Mouse (Mus musculus): ENCODE measurements around the gene Rhob. TPM values are rescaled to one million over a fixed set of nuclear protein-coding genes. Genes with fewer than 3 reads are reported as not detected.

The Rhob gene
- polyA plus RNA-seq, 1 experiment from 2014 or later, result 45.3 TPM

DNA sequence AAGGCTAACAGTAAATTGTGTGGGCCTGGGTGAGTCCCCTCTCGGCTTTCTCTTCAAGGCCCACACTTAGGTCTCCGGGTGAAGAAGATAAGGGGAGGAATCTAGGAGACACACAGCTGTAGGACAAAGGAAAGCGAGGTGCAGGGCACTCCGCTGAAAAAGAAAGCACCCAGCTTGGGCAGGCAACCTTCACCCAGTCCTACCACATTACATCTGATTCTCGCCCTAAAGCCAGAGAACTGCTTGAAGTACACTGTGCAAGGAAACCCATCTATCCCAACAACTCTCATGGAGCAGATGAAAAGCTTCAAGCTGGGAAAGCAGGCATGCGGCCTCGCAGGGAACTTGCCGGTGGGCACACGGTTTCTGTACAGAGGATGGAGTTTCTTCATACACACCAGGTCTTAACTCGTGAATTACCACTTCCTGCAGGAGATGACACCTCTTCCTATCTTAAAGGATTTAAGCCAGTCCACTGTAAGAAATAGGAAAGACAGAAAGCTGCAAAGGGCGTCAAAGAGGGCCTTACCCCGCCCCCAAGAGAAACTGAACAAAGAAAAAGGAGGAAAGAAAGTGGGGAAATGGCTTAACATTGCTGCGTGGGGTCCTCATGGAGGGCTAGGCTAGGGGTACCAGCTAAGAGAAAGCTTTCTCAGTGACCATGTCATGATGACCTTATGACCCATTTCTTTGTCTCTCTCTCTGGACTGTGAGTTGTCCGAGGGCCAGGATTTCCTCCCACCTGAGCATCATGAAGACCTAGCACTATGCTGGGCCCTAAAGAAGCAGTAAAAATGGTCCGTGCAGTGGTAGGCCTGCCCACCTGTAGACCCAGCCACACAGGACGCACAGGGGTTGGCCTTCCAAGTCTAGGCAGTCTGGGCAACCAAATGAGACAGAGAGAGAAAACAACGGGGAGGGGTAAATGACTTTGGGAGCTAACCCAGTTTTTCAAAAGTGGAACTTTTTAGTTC is 1.1 kb upstream of the Rhob start:
- Histone ChIP-seq H3K27me3 (ENCODE audit: control insufficient read depth, insufficient read depth, low read length) (no peaks in the 10 kb centered on the region), H3K9ac (replicated peaks; ENCODE audit: low read length) (peak overlapping the region; percentile 77), H3K4me3 (ENCODE audit: low read depth, low read length) (peak overlapping the region; percentile 84), H3K9me3 (replicated peaks; ENCODE audit: control insufficient read depth, low read length) (no peaks in the 10 kb centered on the region), H3K4me2 (ENCODE audit: low read depth, low read length) (peak overlapping the region; percentile 93), H3K36me3 (replicated peaks; ENCODE audit: control insufficient read depth, insufficient read depth, low read depth, low read length) (no peaks in the 10 kb centered on the region), H3K27ac (replicated peaks; ENCODE audit: low read depth, low read length) (peak overlapping the region; percentile 96), H3K4me1 (ENCODE audit: control insufficient read depth, insufficient read depth, low read length) (no peaks in the 10 kb centered on the region)
- ATAC-seq (replicated peaks; ENCODE audit: insufficient number of reproducible peaks, low FRiP score, low TSS enrichment, low read depth) (no peak), DNase-seq (ENCODE audit: low spot score) (no peak)
- 51% methylated on average over 17 of the region's 17 CpGs for whole genome bisulfite sequencing

DNA sequence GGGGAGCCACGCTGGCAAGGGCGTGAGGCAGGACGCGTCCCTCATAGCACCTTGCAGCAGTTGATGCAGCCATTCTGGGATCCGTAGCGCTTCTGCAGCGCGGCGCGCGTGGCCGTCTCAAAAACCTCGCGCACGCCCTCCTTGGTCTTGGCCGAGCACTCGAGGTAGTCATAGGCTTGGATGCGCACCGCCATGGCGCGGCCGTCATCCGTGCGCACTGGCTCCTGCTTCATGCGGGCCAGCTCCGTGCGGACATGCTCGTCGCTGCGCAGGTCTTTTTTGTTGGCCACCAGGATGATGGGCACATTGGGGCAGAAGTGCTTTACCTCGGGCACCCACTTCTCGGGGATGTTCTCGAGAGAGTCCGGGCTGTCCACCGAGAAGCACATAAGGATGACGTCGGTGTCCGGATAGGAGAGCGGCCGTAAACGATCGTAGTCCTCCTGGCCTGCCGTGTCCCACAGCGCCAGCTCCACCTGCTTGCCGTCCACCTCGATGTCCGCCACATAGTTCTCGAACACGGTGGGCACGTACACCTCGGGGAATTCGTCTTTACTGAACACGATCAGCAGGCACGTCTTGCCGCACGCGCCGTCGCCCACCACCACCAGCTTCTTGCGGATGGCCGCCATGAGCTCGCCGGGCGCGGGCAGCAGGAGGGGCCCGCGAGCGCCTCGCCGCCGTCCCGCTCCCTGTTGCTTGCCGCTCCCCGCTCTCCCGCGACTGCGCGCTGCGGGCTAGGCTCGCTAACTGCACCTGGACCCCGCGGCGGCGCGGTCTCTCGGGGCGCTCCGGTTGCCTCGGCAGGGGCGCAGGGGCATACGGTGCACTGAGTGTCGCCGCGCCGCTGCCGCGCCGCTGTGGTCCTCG is 573 bp downstream of the Rhob start:
- Histone ChIP-seq H3K36me3 (replicated peaks; ENCODE audit: control insufficient read depth, insufficient read depth, low read depth, low read length) (no peaks in the 10 kb centered on the region), H3K4me3 (ENCODE audit: low read depth, low read length) (peak overlapping the region; percentile 84), H3K9me3 (replicated peaks; ENCODE audit: control insufficient read depth, low read length) (no peaks in the 10 kb centered on the region), H3K27me3 (ENCODE audit: control insufficient read depth, insufficient read depth, low read length) (no peaks in the 10 kb centered on the region), H3K27ac (replicated peaks; ENCODE audit: low read depth, low read length) (peak overlapping the region; percentile 96), H3K9ac (replicated peaks; ENCODE audit: low read length) (peak overlapping the region; percentile 97), H3K4me2 (ENCODE audit: low read depth, low read length) (peak overlapping the region; percentile 93), H3K4me1 (ENCODE audit: control insufficient read depth, insufficient read depth, low read length) (no peaks in the 10 kb centered on the region)
- WGBS, result under 1% methylated on average over 99 of the region's 99 CpGs
- ATAC-seq (replicated peaks; ENCODE audit: insufficient number of reproducible peaks, low FRiP score, low TSS enrichment, low read depth) (peak; percentile 46), DNase-seq (ENCODE audit: low spot score) (peak; percentile 65)

DNA sequence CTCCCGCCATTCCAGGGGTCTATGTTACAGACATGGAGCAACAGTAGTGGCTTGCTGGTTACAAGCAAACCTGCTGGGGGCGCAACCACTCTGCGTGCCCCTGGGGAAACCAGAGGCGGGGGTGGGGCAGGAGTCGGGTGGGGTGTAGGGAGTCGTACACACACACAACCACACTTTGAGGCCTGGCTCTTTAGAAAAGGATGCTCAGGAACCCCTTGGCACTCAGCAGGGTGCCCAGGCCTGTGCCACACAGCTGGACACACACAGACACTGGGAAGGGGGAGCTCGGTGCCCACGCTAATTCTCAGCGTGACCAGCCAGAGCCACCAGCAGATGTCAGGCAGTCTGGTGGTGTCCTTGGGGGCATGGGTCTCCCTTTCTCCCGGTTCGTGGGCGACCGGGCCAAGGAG is 1.2 kb downstream of the Rhob start:
- H3K4me1 ChIP-seq (ENCODE audit: control insufficient read depth, insufficient read depth, low read length), result no peaks in the 10 kb centered on the region
- DNase-seq (ENCODE audit: low spot score), result peak; percentile 43

DNA sequence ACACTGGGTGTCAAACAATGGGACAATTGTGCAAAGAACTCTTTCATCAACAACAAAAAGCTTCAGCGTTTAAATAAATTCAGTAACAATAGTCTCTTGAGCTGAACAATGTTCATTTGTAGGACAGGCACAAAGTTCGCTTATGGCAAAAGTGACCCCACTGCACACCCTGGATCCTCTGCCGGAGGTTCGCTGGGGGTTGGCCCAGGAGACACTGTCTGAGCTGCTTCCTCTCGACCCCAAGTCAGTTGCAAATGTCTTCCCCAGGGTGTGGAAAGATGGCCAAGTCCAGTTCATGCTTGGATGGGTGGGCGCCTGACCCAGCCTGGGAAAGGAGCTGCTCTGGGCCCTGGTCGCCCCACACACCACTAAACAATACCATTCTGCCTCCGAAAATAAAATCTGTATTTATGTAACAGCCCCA is 1.6 kb downstream of the Rhob start:
- no peaks in the 10 kb centered on the region for H3K27me3 ChIP-seq (ENCODE audit: control insufficient read depth, insufficient read depth, low read length)
- H3K4me2 ChIP-seq (ENCODE audit: low read depth, low read length), result peak overlapping the region; percentile 93
- ATAC-seq (replicated peaks; ENCODE audit: insufficient number of reproducible peaks, low FRiP score, low TSS enrichment, low read depth) (no peak), DNase-seq (ENCODE audit: low spot score) (no peak)
- no peaks in the 10 kb centered on the region for H3K9me3 ChIP-seq (replicated peaks; ENCODE audit: control insufficient read depth, low read length)
- H3K9ac ChIP-seq (replicated peaks; ENCODE audit: low read length), result peak overlapping the region; percentile 97
- H3K27ac ChIP-seq (replicated peaks; ENCODE audit: low read depth, low read length), result peak overlapping the region; percentile 96; the same call in 1 of the 2 replicates
- H3K36me3 ChIP-seq (replicated peaks; ENCODE audit: control insufficient read depth, insufficient read depth, low read depth, low read length), result no peaks in the 10 kb centered on the region
- peak overlapping the region; percentile 84 for H3K4me3 ChIP-seq (ENCODE audit: low read depth, low read length)
- 16% methylated on average over 8 of the region's 8 CpGs for WGBS
- no peaks in the 10 kb centered on the region for H3K4me1 ChIP-seq (ENCODE audit: control insufficient read depth, insufficient read depth, low read length)

More for the DNA sequence above, 1.2 kb downstream of the Rhob start:
- Histone ChIP-seq H3K4me2 (ENCODE audit: low read depth, low read length) (peak overlapping the region; percentile 93), H3K36me3 (replicated peaks; ENCODE audit: control insufficient read depth, insufficient read depth, low read depth, low read length) (no peaks in the 10 kb centered on the region), H3K27me3 (ENCODE audit: control insufficient read depth, insufficient read depth, low read length) (no peaks in the 10 kb centered on the region), H3K4me3 (ENCODE audit: low read depth, low read length) (peak overlapping the region; percentile 84), H3K9me3 (replicated peaks; ENCODE audit: control insufficient read depth, low read length) (no peaks in the 10 kb centered on the region), H3K9ac (replicated peaks; ENCODE audit: low read length) (peak overlapping the region; percentile 97), H3K27ac (replicated peaks; ENCODE audit: low read depth, low read length) (peak overlapping the region; percentile 96)
- 3% methylated on average over 13 of the region's 13 CpGs for WGBS
- ATAC-seq (replicated peaks; ENCODE audit: insufficient number of reproducible peaks, low FRiP score, low TSS enrichment, low read depth), result peak; percentile 2; the same call in 1 of the 2 replicates

DNA sequence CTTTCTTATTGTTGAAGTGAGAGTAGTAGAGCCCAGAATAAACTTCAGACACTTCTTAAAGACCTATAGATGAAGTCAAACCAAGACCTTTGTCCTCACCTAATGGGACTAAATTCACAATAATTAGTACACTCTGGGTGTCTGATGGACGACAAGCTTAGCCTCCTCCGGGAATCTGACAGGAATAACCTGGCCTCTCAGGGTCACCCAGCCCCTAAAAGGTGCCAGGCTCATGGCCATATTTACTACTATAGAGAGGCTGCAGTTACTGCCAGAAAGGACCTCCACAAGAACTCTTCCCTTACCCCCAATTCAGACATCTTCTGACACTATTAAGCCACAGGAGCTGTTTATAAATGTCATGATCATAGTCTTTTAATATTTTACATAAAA is 2.5 kb downstream of the Rhob start:
- Histone ChIP-seq H3K36me3 (replicated peaks; ENCODE audit: control insufficient read depth, insufficient read depth, low read depth, low read length) (no peaks in the 10 kb centered on the region), H3K4me1 (ENCODE audit: control insufficient read depth, insufficient read depth, low read length) (no peaks in the 10 kb centered on the region), H3K27ac (replicated peaks; ENCODE audit: low read depth, low read length) (no peak overlapping the region), H3K9ac (replicated peaks; ENCODE audit: low read length) (no peak overlapping the region), H3K9me3 (replicated peaks; ENCODE audit: control insufficient read depth, low read length) (no peaks in the 10 kb centered on the region), H3K4me2 (ENCODE audit: low read depth, low read length) (peak overlapping the region; percentile 17; the same call in 1 of the 2 replicates), H3K4me3 (ENCODE audit: low read depth, low read length) (peak overlapping the region; percentile 17), H3K27me3 (ENCODE audit: control insufficient read depth, insufficient read depth, low read length) (no peaks in the 10 kb centered on the region)
- WGBS, result 7% methylated on average over 2 of the region's 2 CpGs
- DNase-seq (ENCODE audit: low spot score) (no peak), ATAC-seq (replicated peaks; ENCODE audit: insufficient number of reproducible peaks, low FRiP score, low TSS enrichment, low read depth) (no peak)

DNA sequence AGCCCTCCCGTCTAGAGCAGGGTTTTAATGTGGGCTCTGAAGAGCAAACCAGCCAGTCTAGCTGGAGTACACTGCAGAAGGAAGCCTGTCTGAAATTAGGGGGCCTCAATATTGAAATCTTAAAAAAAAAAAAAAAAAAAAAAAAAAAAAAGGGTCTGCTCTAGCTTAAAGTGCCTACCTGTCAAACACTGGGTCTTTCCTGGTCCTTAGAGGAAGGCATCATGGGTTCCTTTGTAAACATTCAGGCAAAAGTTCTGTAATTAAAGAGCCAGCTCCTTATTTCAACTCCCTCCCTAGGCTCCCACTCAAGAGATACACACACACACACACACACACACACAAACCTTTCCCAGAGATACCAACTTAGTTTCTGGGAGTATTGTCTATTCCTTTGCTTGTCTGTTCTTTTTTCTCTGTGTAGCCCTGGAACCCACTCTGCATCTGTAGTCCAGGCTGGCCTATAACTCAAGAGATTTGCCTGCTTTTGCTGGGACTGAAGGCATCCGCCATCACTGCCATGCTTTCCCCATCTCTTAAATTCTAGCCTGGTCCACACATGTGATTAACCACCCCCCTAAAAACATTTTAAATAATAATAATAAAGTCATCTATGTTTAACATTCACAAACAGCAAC is 3.0 kb downstream of the Rhob start:
- Histone ChIP-seq H3K4me2 (ENCODE audit: low read depth, low read length) (peak overlapping the region; percentile 19), H3K36me3 (replicated peaks; ENCODE audit: control insufficient read depth, insufficient read depth, low read depth, low read length) (no peaks in the 10 kb centered on the region), H3K27ac (replicated peaks; ENCODE audit: low read depth, low read length) (no peak overlapping the region), H3K4me1 (ENCODE audit: control insufficient read depth, insufficient read depth, low read length) (no peaks in the 10 kb centered on the region), H3K4me3 (ENCODE audit: low read depth, low read length) (no peak overlapping the region; the same call in 1 of the 2 replicates), H3K9ac (replicated peaks; ENCODE audit: low read length) (no peak overlapping the region), H3K27me3 (ENCODE audit: control insufficient read depth, insufficient read depth, low read length) (no peaks in the 10 kb centered on the region), H3K9me3 (replicated peaks; ENCODE audit: control insufficient read depth, low read length) (no peaks in the 10 kb centered on the region)
- 33% methylated on average over 2 of the region's 2 CpGs for WGBS
- ATAC-seq (replicated peaks; ENCODE audit: insufficient number of reproducible peaks, low FRiP score, low TSS enrichment, low read depth), result no peak
- peak; percentile 35 for DNase-seq (ENCODE audit: low spot score)

DNA sequence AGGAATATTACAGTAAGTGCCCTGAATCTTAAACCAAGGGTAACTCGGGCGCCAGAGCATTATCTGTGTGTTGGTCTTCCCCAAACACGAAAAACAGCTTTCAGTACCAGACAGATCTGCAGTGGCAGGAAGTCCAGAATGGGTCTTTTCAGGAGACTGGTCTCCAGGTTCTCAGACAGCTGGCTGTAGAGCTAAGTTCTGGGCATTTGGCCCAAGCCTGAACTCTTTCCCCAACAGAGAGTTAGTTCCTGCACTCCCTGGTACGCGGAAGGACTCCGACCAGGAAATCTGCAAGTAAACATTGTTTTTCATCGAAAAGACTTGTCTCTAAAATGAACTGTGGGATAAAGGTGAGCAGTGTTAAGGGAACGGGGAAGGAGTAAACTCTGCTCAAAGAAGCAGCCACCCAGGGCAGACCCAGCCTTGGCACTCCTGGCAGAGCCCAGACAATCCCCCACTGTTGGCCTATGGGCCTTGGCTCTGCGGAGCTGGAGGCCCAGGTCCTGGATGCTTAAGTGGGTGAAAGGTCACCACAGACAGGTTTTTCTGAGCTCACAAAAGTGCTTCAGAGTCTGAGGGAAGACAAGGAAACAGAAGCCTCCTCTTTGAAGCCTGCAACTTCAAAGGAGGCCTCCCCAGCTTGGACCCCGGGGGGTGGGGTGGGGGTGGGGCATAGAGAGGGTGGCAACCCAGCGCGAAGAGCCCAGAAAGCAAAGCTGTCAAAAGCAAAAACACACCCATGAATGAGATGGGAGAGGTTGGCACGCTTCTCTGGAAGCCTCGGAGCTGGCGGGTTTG is 3.7 kb downstream of the Rhob start:
- Histone ChIP-seq H3K36me3 (replicated peaks; ENCODE audit: control insufficient read depth, insufficient read depth, low read depth, low read length) (no peaks in the 10 kb centered on the region), H3K4me1 (ENCODE audit: control insufficient read depth, insufficient read depth, low read length) (no peaks in the 10 kb centered on the region), H3K27ac (replicated peaks; ENCODE audit: low read depth, low read length) (no peak overlapping the region), H3K9ac (replicated peaks; ENCODE audit: low read length) (no peak overlapping the region), H3K9me3 (replicated peaks; ENCODE audit: control insufficient read depth, low read length) (no peaks in the 10 kb centered on the region), H3K4me3 (ENCODE audit: low read depth, low read length) (no peak overlapping the region), H3K4me2 (ENCODE audit: low read depth, low read length) (peak overlapping the region; percentile 19; the same call in 1 of the 2 replicates), H3K27me3 (ENCODE audit: control insufficient read depth, insufficient read depth, low read length) (no peaks in the 10 kb centered on the region)
- peak; percentile 46 for DNase-seq (ENCODE audit: low spot score)
- 29% methylated on average over 15 of the region's 15 CpGs for WGBS
- no peak for ATAC-seq (replicated peaks; ENCODE audit: insufficient number of reproducible peaks, low FRiP score, low TSS enrichment, low read depth)
